Mouse (Mus musculus): ENCODE measurements around the gene Grk5.

GRCm38 (mm10) chr19:60874064-60874694 is 15.4 kb upstream of the Grk5 start, which contains the start of gene Prdx3:
- TF ChIP-seq CTCF (IDR thresholded peaks at IDR 0.05; ENCODE audit: low read depth) (peak; percentile 46; the same call in 1 of the 2 replicates), EP300 (IDR thresholded peaks at IDR 0.05; ENCODE audit: low read depth) (no peak)

Measured in liver, embryonic 14.5 days (tissue).